Mouse (Mus musculus): ENCODE data around the gene Pcbp4.

Gene Pcbp4

GRCm38 (mm10) chr9:106452821-106453220, 270 bp upstream of the Pcbp4 start:
- ChIA-PET POLR2A (interaction anchor here (0.6 to 16.6 kb wide), 26 partner anchors 11 to 958 kb away, joined by 3 to 505 read pairs (median 5); partner anchors contain the start of genes Acy1 (in 3 of the 4), Rpl29 (in 3 of the 4), Parp3 (in 2 of the 4) and Rrp9 (in 2 of the 4)), CTCF (interaction anchor here in 3 of 4 experiments (0.6 to 7.4 kb wide), 9 partner anchors 15 to 241 kb away, joined by 3 to 86 read pairs (median 4); partner anchors contain the start of genes Parp3 (in 3 of the 3), Acy1 (in 1 of the 3) and Rrp9 (in 1 of the 3))

- CTCF ChIA-PET: interaction anchor here in 3 of 4 experiments (0.6 to 7.4 kb wide), 11 partner anchors 16 to 307 kb away, joined by 3 to 86 read pairs (median 6); partner anchors contain the start of genes Parp3 (in 3 of the 3), Acy1 (in 1 of the 3) and Rrp9 (in 1 of the 3)
- POLR2A ChIA-PET: interaction anchor here (0.5 to 16.6 kb wide), 32 partner anchors 9 to 960 kb away, joined by 3 to 505 read pairs (median 4); partner anchors contain the start of genes Acy1 (in 3 of the 4), Rpl29 (in 3 of the 4), Gpr62 (in 2 of the 4) and Parp3 (in 2 of the 4)
These were observed 1.1 kb downstream of the Pcbp4 start for GRCm38 (mm10) chr9:106454071-106454761.

GRCm38 (mm10) chr9:106454888-106455681, 2.0 kb downstream of the Pcbp4 start:
- POLR2A ChIA-PET: interaction anchor here in 3 of 4 experiments (0.6 to 16.6 kb wide), 12 partner anchors 9 to 283 kb away, joined by 4 to 505 read pairs (median 8); partner anchors contain the start of genes Acy1 (in 2 of the 3), Parp3 (in 2 of the 3), Rpl29 (in 2 of the 3) and Rrp9 (in 2 of the 3)
- CTCF ChIA-PET: interaction anchor here in 3 of 4 experiments (0.6 to 2.7 kb wide), 4 partner anchors 22 to 278 kb away, joined by 3 to 9 read pairs (median 7); partner anchors contain the start of gene Parp3 (in 2 of the 3)

- ChIA-PET POLR2A (interaction anchor here in 3 of 4 experiments (1.2 to 16.6 kb wide), 7 partner anchors 15 to 27 kb away, joined by 4 to 505 read pairs (median 7); partner anchors contain the start of genes Rpl29 (in 3 of the 3), Acy1 (in 2 of the 3) and Parp3 (in 1 of the 3)), CTCF (interaction anchor here in 3 of 4 experiments (0.6 to 3.2 kb wide), 3 partner anchors 18 to 20 kb away, joined by 4 to 14 read pairs (median 6); partner anchors contain the start of genes Parp3 (in 2 of the 3) and Rrp9 (in 1 of the 3))
These were observed 3.5 kb downstream of the Pcbp4 start for GRCm38 (mm10) chr9:106456325-106457162.

GRCm38 (mm10) chr9:106457163-106457559, 4.1 kb downstream of the Pcbp4 start:
- CTCF ChIA-PET: interaction anchor here in 3 of 4 experiments (0.6 to 3.2 kb wide), 3 partner anchors 18 to 20 kb away, joined by 4 to 14 read pairs (median 6); partner anchors contain the start of genes Parp3 (in 2 of the 3) and Rrp9 (in 1 of the 3)
- POLR2A ChIA-PET: interaction anchor here in 3 of 4 experiments (1.2 to 16.6 kb wide), 8 partner anchors 8 to 28 kb away, joined by 4 to 505 read pairs (median 6); partner anchors contain the start of genes Rpl29 (in 3 of the 3), Acy1 (in 2 of the 3) and Parp3 (in 1 of the 3)

- POLR2A ChIA-PET: interaction anchor here in 3 of 4 experiments (1.2 to 16.6 kb wide), 8 partner anchors 8 to 29 kb away, joined by 4 to 505 read pairs (median 6); partner anchors contain the start of genes Rpl29 (in 3 of the 3), Acy1 (in 2 of the 3) and Parp3 (in 1 of the 3)
These were observed 4.8 kb downstream of the Pcbp4 start for GRCm38 (mm10) chr9:106457920-106458319.

GRCm38 (mm10) chr9:106459946-106460345, 6.9 kb downstream of the Pcbp4 start:
- CTCF ChIA-PET: interaction anchor here in 2 of 4 experiments (0.6 to 1.2 kb wide), 2 partner anchors 14 to 314 kb away, joined by 3 to 4 read pairs; no protein-coding TSS in a partner anchor
- POLR2A ChIA-PET: interaction anchor here in 3 of 4 experiments (0.6 to 16.6 kb wide), 14 partner anchors 9 to 880 kb away, joined by 3 to 505 read pairs (median 5); partner anchors contain the start of genes Rpl29 (in 3 of the 3), Acy1 (in 1 of the 3) and Parp3 (in 1 of the 3)

More at GRCm38 (mm10) chr9:106457920-106458319, 4.8 kb downstream of the Pcbp4 start:
- CTCF ChIA-PET: interaction anchor here in 1 of 4 experiments (3.2 kb wide), 1 partner anchor 19 kb away, joined by 14 read pairs; the partner anchor contains the start of genes Parp3 and Rrp9

- CTCF ChIA-PET: interaction anchor here in 3 of 4 experiments (1.1 to 2.1 kb wide), 3 partner anchors 13 to 16 kb away, joined by 3 to 5 read pairs (median 4); partner anchors contain the start of genes Abhd14a (in 1 of the 3), Abhd14b (in 1 of the 3) and Parp3 (in 1 of the 3)
- POLR2A ChIA-PET: interaction anchor here in 3 of 4 experiments (0.6 to 16.6 kb wide), 13 partner anchors 9 to 51 kb away, joined by 3 to 505 read pairs (median 5); partner anchors contain the start of genes Rpl29 (in 3 of the 3), Parp3 (in 2 of the 3) and Acy1 (in 1 of the 3)
These were observed 7.4 kb downstream of the Pcbp4 start for GRCm38 (mm10) chr9:106460401-106461025.

GRCm38 (mm10) chr9:106461026-106461415, 7.9 kb downstream of the Pcbp4 start:
- ChIA-PET CTCF (interaction anchor here in 3 of 4 experiments (1.1 to 2.1 kb wide), 3 partner anchors 13 to 16 kb away, joined by 3 to 5 read pairs (median 4); partner anchors contain the start of genes Abhd14a (in 1 of the 3), Abhd14b (in 1 of the 3) and Parp3 (in 1 of the 3)), POLR2A (interaction anchor here in 2 of 4 experiments (0.7 to 16.6 kb wide), 5 partner anchors 13 to 32 kb away, joined by 3 to 505 read pairs (median 5); partner anchors contain the start of genes Parp3 (in 2 of the 2), Rpl29 (in 2 of the 2), Abhd14a (in 1 of the 2) and Abhd14b (in 1 of the 2))

- POLR2A ChIA-PET: interaction anchor here in 2 of 4 experiments (0.6 to 2.0 kb wide), 7 partner anchors 10 to 104 kb away, joined by 3 to 6 read pairs (median 3); partner anchors contain the start of genes Acy1 (in 2 of the 2), Abhd14a (in 1 of the 2) and Abhd14b (in 1 of the 2)
- CTCF ChIA-PET: interaction anchor here in 3 of 4 experiments (0.6 to 2.1 kb wide), 4 partner anchors 9 to 15 kb away, joined by 3 to 5 read pairs (median 3); partner anchors contain the start of genes Abhd14a (in 1 of the 3), Abhd14b (in 1 of the 3), Parp3 (in 1 of the 3) and Pcbp4 (in 1 of the 3)
These were observed 8.7 kb downstream of the Pcbp4 start for GRCm38 (mm10) chr9:106461641-106462429.

GRCm38 (mm10) chr9:106462430-106462800, 9.3 kb downstream of the Pcbp4 start:
- ChIA-PET CTCF (interaction anchor here in 2 of 4 experiments (0.9 to 2.1 kb wide), 2 partner anchors 15 kb away, joined by 3 to 5 read pairs; partner anchors contain the start of genes Abhd14a (in 1 of the 2) and Abhd14b (in 1 of the 2)), POLR2A (interaction anchor here in 2 of 4 experiments (0.6 to 2.0 kb wide), 7 partner anchors 10 to 103 kb away, joined by 3 to 6 read pairs (median 3); partner anchors contain the start of genes Acy1 (in 2 of the 2), Abhd14a (in 1 of the 2) and Abhd14b (in 1 of the 2))

GRCm38 (mm10) chr9:106463122-106464063, 10.3 kb downstream of the Pcbp4 start:
- ChIA-PET POLR2A (interaction anchor here in 3 of 4 experiments (0.6 to 2.5 kb wide), 10 partner anchors 9 to 35 kb away, joined by 3 to 8 read pairs (median 3); partner anchors contain the start of genes Acy1 (in 1 of the 3), Parp3 (in 1 of the 3), Pcbp4 (in 1 of the 3) and Rpl29 (in 1 of the 3)), CTCF (interaction anchor here in 2 of 4 experiments (1.4 to 1.7 kb wide), 2 partner anchors 13 kb away, joined by 3 to 6 read pairs; partner anchors contain the start of gene Parp3 (in 2 of the 2))

All from embryonic stem cell, embryonic (primary cell).